8 mouse cellular contexts compared by ENCODE assay signal in the genomic region with DNA sequence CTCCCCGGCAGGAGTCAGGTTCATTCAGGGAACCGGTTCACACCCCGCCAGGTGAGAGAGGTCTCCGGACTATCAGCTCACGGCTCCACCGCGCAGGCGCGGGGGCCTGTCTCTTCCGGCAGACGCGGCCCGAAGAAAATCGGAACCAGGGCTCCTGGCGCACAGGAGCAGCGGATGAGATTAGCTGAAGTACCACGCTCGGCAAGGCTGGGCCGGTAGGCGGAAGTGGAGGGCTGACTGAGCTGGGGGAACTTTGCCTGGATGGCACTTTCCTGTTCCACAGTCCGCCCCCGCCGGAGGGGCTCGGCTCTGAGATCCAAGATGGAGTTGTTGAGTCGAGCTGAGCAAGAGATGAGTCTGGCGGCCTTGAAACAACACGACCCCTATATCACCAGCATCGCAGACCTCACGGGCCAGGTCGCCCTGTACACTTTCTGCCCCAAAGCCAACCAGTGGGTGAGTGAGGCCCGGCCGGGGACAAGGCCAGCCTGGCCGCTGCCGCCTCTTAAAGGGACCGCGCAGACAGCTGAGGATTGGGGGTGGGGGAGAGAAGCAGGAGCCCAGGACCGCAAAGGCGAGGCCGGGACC. TPM values are rescaled to one million over a fixed set of nuclear protein-coding genes. Genes with fewer than 3 reads are reported as not detected.
A peak's percentile ranks its signal among the peaks of the same experiment; 100 is the strongest.
DNase-seq lines count a peak whose midpoint lies in the region; ATAC-seq lines count a peak whose summit lies in the region.

A gene (plus strand): TSS at position 175 of the 588 bp plus-strand sequence.

- H3K9me3 ChIP-seq in hindbrain, embryonic 12.5 days (replicated peaks): no peaks in the 10 kb centered on the region

- H3K27me3 ChIP-seq in hindbrain, embryonic 12.5 days: no peaks in the 10 kb centered on the region

- H3K4me1 ChIP-seq in hindbrain, embryonic 12.5 days: peaks cover 11% of the 10 kb centered on the region

- H3K27ac ChIP-seq in hindbrain, embryonic 12.5 days: peak within 1 kb of the TSS; percentile 88

- H3K4me3 ChIP-seq in hindbrain, embryonic 12.5 days: peak within 1 kb of the TSS; percentile 74

- peak within 1 kb of the TSS; percentile 86 for H3K9ac ChIP-seq in hindbrain, embryonic 12.5 days

- peak; percentile 99 for ATAC-seq in hindbrain, embryonic 12.5 days (ENCODE audit: low FRiP score)

- peak; percentile 96 for DNase-seq in NIH3T3 (ENCODE audit: low read depth)
- DNase-seq in cerebellum, postnatal 10 days: peak; percentile 95 to 97
- DNase-seq in frontal cortex, postnatal 10 days (ENCODE audit: low spot score in 2 of 2): peak; percentile 93 to 95
- peak; percentile 97 to 98 for DNase-seq in layer of hippocampus, postnatal 14 days (ENCODE audit: low spot score in 2 of 2)
- DNase-seq in lung, postnatal 14 days: peak; percentile 95
- peak; percentile 95 for DNase-seq in retina, adult 2 months (ENCODE audit: low read depth, low spot score)
- peak; percentile 95 to 96 for DNase-seq in thymus, postnatal 36 days

- peak within 1 kb of the TSS; percentile 78 for H3K4me2 ChIP-seq in hindbrain, embryonic 12.5 days (replicated peaks)

- WGBS in hindbrain, embryonic 12.5 days: under 1% methylated on average over 39 of the region's 39 CpGs

- peaks cover 16% of the 10 kb centered on the region for H3K36me3 ChIP-seq in hindbrain, embryonic 12.5 days

RNA-seq across cellular contexts. Expression of the gene that starts here (rescaled TPM):
- polyA plus RNA-seq in hindbrain, embryonic 12.5 days (2016; fragmentation: Nextera tagmentation; extraction: Ambion mirVana): 29.2 and 30.6 TPM in 2 replicates
- total RNA-seq in layer of hippocampus, postnatal 14 days (2021): 10 to 100 TPM; 19.3 to 21.5 TPM

Comparison
In these comparisons a context has a peak if more than half of its experiments do, and no peak if none do; other contexts are left out.
1. Peak in every context shown above with its lines: DNase-seq, ATAC-seq, H3K4me3 ChIP-seq and H3K27ac ChIP-seq.